Mouse (Mus musculus): ENCODE data around the gene Tomm40l. TPM values are rescaled to one million over a fixed set of nuclear protein-coding genes. Genes with fewer than 3 reads are reported as not detected.

Tomm40l gene
- polyA plus RNA-seq, 2 experiments: 26.3 to 29.2 TPM

DNA sequence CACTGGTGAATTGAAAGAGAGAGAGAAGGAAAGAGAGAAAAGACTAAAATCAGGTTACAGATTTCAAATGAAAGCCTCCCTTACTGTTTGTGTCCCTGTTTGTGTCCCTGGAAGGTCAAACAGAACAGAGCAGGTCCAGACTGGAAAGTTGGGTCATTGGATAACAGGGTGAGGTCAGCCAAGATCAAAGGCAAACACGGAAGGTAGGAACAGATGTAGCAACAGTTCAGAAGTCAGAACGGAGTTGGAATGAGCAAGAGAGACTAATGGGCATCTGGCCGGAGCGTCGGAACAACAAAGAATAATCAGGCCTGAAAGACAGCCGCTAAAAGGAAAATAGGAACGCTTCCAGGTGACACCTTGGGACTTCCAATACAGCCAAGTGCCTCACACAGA, 18.1 kb downstream of the Tomm40l start:
- TF ChIP-seq POLR2A (IDR thresholded peaks at IDR 0.05; ENCODE audit: borderline replicate concordance, extremely low read depth, insufficient read depth, insufficient read length): no peak
- ATAC-seq (ENCODE audit: low FRiP score, low read depth): no peak

DNA sequence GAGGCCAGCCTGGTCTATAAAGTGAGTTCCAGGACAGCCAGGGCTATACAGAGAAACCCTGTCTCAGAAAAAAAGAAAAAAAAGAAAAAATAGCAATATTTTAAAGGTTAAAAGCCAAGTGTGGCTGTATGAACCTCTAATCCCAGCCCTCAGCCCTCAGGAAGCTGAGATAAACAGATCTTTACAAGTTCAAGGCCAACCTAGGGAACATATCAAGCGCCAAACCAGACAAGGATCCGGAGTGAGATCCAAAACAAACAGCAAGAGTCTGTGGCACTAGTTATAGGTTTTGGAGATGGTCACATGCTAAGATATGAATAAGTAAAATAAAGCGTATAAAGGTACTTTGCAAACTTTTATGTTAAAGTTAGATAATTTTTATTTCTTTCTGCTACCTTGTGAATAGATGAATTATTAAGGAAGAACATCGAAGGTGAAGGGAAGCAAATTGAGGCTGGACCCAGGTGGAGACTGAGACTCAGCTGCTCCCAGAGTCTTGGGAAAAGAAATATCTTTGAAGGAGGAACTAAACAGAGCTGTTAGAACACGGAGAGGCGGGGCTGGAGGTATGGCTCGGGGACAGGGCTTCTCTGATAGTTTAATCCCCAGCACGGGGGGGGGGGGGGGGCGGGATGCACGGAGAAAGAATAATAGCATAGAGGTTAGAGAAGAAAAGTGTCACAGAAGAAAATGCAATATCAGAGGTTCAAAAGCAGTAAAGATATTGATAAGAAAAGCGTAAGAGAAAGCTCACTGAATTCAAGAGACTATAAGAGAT, 18.7 kb downstream of the Tomm40l start:
- H3K9ac ChIP-seq (ENCODE audit: low read depth, low read length, severe bottlenecking): no peak overlapping the region
- DNase-seq (ENCODE audit: low spot score) (no peak), ATAC-seq (ENCODE audit: low FRiP score, low read depth) (no peak)
- no peak overlapping the region for H3K4me2 ChIP-seq (replicated peaks; ENCODE audit: low read depth, low read length, severe bottlenecking)
- no peaks in the 10 kb centered on the region for H3K36me3 ChIP-seq (ENCODE audit: control insufficient read depth, insufficient read depth, low read length)
- TF ChIP-seq POLR2A (IDR thresholded peaks at IDR 0.05; ENCODE audit: borderline replicate concordance, extremely low read depth, insufficient read depth, insufficient read length): no peak
- no peaks in the 10 kb centered on the region for H3K9me3 ChIP-seq (ENCODE audit: control insufficient read depth, low read length)
- no peaks in the 10 kb centered on the region for H3K4me1 ChIP-seq (ENCODE audit: control insufficient read depth, insufficient read depth, low read length)
- no peak overlapping the region for H3K27ac ChIP-seq (replicated peaks; ENCODE audit: low read depth, low read length)
- WGBS: 57% methylated on average over 10 of the region's 11 CpGs
- no peaks in the 10 kb centered on the region for H3K27me3 ChIP-seq (ENCODE audit: control insufficient read depth, insufficient read depth, low read length)
- no peak overlapping the region for H3K4me3 ChIP-seq (replicated peaks; ENCODE audit: low read length)

More for the DNA sequence above, 18.1 kb downstream of the Tomm40l start:
- H3K9ac ChIP-seq (ENCODE audit: low read depth, low read length, severe bottlenecking): no peak overlapping the region
- no peak for DNase-seq (ENCODE audit: low spot score)
- H3K36me3 ChIP-seq (ENCODE audit: control insufficient read depth, insufficient read depth, low read length): no peaks in the 10 kb centered on the region
- no peak overlapping the region for H3K4me2 ChIP-seq (replicated peaks; ENCODE audit: low read depth, low read length, severe bottlenecking)
- 24% methylated on average over 7 of the region's 7 CpGs for WGBS
- no peak overlapping the region for H3K27ac ChIP-seq (replicated peaks; ENCODE audit: low read depth, low read length)
- no peak overlapping the region for H3K4me3 ChIP-seq (replicated peaks; ENCODE audit: low read length)
- H3K27me3 ChIP-seq (ENCODE audit: control insufficient read depth, insufficient read depth, low read length): no peaks in the 10 kb centered on the region
- no peaks in the 10 kb centered on the region for H3K4me1 ChIP-seq (ENCODE audit: control insufficient read depth, insufficient read depth, low read length)
- H3K9me3 ChIP-seq (ENCODE audit: control insufficient read depth, low read length): no peaks in the 10 kb centered on the region

DNA sequence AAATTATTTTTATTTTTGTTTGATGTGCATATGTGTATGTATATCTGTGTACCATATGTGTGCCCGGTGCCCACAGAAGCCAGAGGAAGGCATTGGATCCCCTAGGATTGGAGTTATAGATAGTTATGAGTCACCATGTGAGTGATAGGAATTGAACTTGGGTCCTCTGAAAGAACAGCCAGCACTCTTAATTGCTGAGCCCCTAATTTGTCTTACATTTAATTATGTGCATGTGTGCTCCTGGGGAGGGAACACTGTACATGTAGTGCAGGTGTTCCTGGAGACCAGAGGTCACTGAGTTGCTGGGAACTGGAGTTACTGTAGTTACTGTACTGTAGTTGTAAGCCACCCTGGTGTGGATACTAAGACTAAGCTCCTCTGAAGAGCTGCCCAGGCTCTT, 21.5 kb downstream of the Tomm40l start:
- WGBS: 92% methylated on average over 1 of the region's 1 CpGs

DNA sequence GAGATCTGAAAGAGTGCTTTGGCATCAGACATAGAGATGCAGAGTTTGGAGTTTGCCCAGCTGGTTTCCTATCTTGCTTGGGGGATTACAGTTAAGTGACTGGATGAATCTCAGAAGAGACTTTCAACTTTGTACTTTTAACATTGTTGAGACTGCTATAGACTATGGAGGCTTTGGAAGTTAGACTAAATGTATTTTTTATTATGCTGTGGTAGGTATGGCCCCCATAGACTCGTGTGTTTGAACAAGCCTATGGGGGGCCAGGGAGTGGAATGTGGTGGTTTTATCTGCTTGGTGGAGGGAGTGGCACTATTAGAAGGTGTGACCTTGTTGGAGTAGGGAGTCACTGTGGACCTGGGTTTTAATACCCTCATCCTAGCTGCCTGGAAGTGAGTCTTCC, 22.8 kb downstream of the Tomm40l start:
- DNase-seq (ENCODE audit: low spot score) (no peak), ATAC-seq (ENCODE audit: low FRiP score, low read depth) (no peak)
- no peak overlapping the region for H3K27ac ChIP-seq (replicated peaks; ENCODE audit: low read depth, low read length)
- WGBS: 42% methylated on average over 1 of the region's 1 CpGs
- no peak overlapping the region for H3K9ac ChIP-seq (ENCODE audit: low read depth, low read length, severe bottlenecking)
- H3K4me1 ChIP-seq (ENCODE audit: control insufficient read depth, insufficient read depth, low read length): peaks cover 8% of the 10 kb centered on the region
- no peaks in the 10 kb centered on the region for H3K9me3 ChIP-seq (ENCODE audit: control insufficient read depth, low read length)
- no peak overlapping the region for H3K4me2 ChIP-seq (replicated peaks; ENCODE audit: low read depth, low read length, severe bottlenecking)
- peaks cover 25% of the 10 kb centered on the region for H3K27me3 ChIP-seq (ENCODE audit: control insufficient read depth, insufficient read depth, low read length)
- TF ChIP-seq POLR2A (IDR thresholded peaks at IDR 0.05; ENCODE audit: borderline replicate concordance, extremely low read depth, insufficient read depth, insufficient read length): no peak
- no peaks in the 10 kb centered on the region for H3K36me3 ChIP-seq (ENCODE audit: control insufficient read depth, insufficient read depth, low read length)
- no peak overlapping the region for H3K4me3 ChIP-seq (replicated peaks; ENCODE audit: low read length)

More for the DNA sequence above, 21.5 kb downstream of the Tomm40l start:
- H3K27me3 ChIP-seq (ENCODE audit: control insufficient read depth, insufficient read depth, low read length): peaks cover 13% of the 10 kb centered on the region
- no peak overlapping the region for H3K4me2 ChIP-seq (replicated peaks; ENCODE audit: low read depth, low read length, severe bottlenecking)
- H3K4me1 ChIP-seq (ENCODE audit: control insufficient read depth, insufficient read depth, low read length): peaks cover 2% of the 10 kb centered on the region; the same call in 1 of the 2 replicates
- H3K27ac ChIP-seq (replicated peaks; ENCODE audit: low read depth, low read length): no peak overlapping the region
- ATAC-seq (ENCODE audit: low FRiP score, low read depth): no peak
- no peaks in the 10 kb centered on the region for H3K9me3 ChIP-seq (ENCODE audit: control insufficient read depth, low read length)
- DNase-seq (ENCODE audit: low spot score): no peak
- no peak overlapping the region for H3K9ac ChIP-seq (ENCODE audit: low read depth, low read length, severe bottlenecking)
- H3K4me3 ChIP-seq (replicated peaks; ENCODE audit: low read length): no peak overlapping the region
- TF ChIP-seq POLR2A (IDR thresholded peaks at IDR 0.05; ENCODE audit: borderline replicate concordance, extremely low read depth, insufficient read depth, insufficient read length): no peak
- no peaks in the 10 kb centered on the region for H3K36me3 ChIP-seq (ENCODE audit: control insufficient read depth, insufficient read depth, low read length)

DNA sequence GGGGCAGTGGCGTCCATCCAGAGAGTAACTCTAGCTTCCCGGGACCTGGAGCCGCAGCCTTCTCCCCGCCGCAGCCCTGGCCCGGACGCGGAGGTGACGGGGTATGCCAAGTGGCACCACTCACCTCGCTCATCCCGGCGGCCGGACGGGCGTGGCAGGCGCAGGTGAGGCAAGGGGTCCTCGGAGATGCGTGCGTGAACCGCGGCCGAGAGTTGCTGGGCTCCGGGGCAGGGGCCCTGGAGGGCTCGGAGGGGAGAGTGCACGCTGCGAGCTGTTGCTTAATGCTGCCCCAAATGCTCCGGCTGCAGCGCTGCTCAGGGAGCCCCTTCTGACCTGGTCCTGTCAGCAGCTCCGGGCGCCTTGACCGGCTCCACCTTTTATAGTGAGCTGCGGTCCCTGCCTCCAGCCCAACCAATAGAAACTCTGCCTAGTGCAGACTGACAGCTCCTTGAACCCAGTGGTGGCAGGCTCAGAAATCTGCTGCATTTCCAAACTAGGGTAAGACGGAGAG, 26.4 kb downstream of the Tomm40l start, which contains the start of gene Pcp4l1:
TSS of gene Pcp4l1 (minus strand) at position 382 of the 511 bp plus-strand sequence.
- WGBS: under 1% methylated on average over 27 of the region's 33 CpGs
- peak within 1 kb of the TSS; percentile 50 for H3K9ac ChIP-seq (ENCODE audit: low read depth, low read length, severe bottlenecking)
- peak; percentile 63 for ATAC-seq (ENCODE audit: low FRiP score, low read depth)
- peak within 1 kb of the TSS; percentile 49 for H3K4me3 ChIP-seq (replicated peaks; ENCODE audit: low read length)
- peaks cover 20% of the 10 kb centered on the region for H3K4me1 ChIP-seq (ENCODE audit: control insufficient read depth, insufficient read depth, low read length)
- H3K4me2 ChIP-seq (replicated peaks; ENCODE audit: low read depth, low read length, severe bottlenecking): peak within 1 kb of the TSS; percentile 95
- TF ChIP-seq POLR2A (IDR thresholded peaks at IDR 0.05; ENCODE audit: borderline replicate concordance, extremely low read depth, insufficient read depth, insufficient read length): no peak
- DNase-seq (ENCODE audit: low spot score): no peak
- H3K9me3 ChIP-seq (ENCODE audit: control insufficient read depth, low read length): no peaks in the 10 kb centered on the region
- H3K27ac ChIP-seq (replicated peaks; ENCODE audit: low read depth, low read length): no peak within 1 kb of the TSS
- no peaks in the 10 kb centered on the region for H3K36me3 ChIP-seq (ENCODE audit: control insufficient read depth, insufficient read depth, low read length)
- peaks cover 53% of the 10 kb centered on the region for H3K27me3 ChIP-seq (ENCODE audit: control insufficient read depth, insufficient read depth, low read length)

Measured in limb, embryonic 14.5 days (tissue).